Mouse (Mus musculus): ENCODE data around the gene Pqlc2. TPM values are rescaled to one million over a fixed set of nuclear protein-coding genes. Genes with fewer than 3 reads are reported as not detected.

The Pqlc2 gene
- polyA plus RNA-seq, 1 experiment from 2014 or later = 58.5 TPM

DNA sequence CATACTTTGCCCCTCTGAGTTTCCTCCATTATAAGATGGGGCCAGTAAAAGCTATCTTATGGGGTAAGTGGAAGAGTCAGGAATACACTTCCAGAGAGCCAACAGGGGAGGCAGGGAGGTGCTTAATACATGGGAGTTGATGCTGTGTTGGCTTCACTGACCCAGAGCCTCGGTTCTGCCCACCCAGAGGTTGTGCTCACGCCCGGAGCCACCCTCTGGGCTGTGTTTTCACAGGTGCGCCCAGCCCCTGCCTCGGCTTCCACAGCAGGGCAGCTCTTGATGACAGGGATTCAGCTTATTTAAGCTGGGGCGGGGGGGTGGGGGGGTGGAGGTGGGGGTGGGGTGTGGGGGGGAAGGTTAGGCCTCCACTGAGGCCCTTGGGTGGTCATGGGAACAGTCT lies 65.7 kb downstream of the Pqlc2 start:
- peaks cover 52% of the 10 kb centered on the region; the same call in 1 of the 2 replicates for H3K36me3 ChIP-seq (ENCODE audit: inconsistent target)
- H3K27ac ChIP-seq = no peak overlapping the region
- 80% methylated on average over 1 of the region's 6 CpGs for WGBS (ENCODE audit: missing documents)
- peaks cover 100% of the 10 kb centered on the region for H3K79me2 ChIP-seq (ENCODE audit: inconsistent target)
- H3K4me3 ChIP-seq (ENCODE audit: inconsistent target) = no peak overlapping the region

DNA sequence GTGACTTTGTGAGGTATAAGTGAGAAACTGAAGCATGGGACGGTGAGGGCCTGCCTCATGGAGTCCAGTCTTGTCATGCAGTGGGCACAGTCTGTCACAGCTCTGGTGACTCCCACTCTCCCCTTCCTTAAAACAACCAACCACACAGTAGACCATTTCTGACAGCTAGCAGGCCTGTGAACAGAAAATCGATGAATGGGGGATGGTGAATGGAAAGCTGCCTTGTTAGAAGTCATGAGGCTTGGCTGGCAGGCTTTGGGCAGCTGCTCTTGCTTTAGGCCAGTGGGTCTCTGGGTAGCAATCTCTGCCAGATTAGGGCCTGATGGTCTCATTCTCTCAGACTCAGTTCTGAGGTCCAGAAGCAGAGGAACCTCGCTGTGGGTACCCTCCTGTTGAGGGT lies 66.3 kb downstream of the Pqlc2 start:
- WGBS (ENCODE audit: missing documents) = 90% methylated on average over 3 of the region's 3 CpGs
- Histone ChIP-seq H3K79me2 (ENCODE audit: inconsistent target) (peaks cover 100% of the 10 kb centered on the region), H3K4me3 (ENCODE audit: inconsistent target) (no peak overlapping the region), H3K36me3 (ENCODE audit: inconsistent target) (peaks cover 58% of the 10 kb centered on the region; the same call in 1 of the 2 replicates), H3K27ac (no peak overlapping the region)

Other genes with a start within 250 kb of the Pqlc2 start
- not detected in 3 replicates for gene Htr6, start 235.1 kb downstream of the Pqlc2 start, polyA plus RNA-seq (2018)
- 0.13 to 0.47 TPM in 2 of 3 replicates, not detected in the other for gene Nbl1, start 217.7 kb downstream of the Pqlc2 start, polyA plus RNA-seq (2018)
- gene Minos1, start 179.6 kb downstream of the Pqlc2 start, polyA plus RNA-seq (2018) = 137 to 180 TPM (median 157 TPM) in 3 replicates
- gene Capzb, start 117.8 kb downstream of the Pqlc2 start, polyA plus RNA-seq (2018) = 485 to 769 TPM (median 513 TPM) in 3 replicates
- gene Akr7a5, start within 50 bp of the Pqlc2 start, polyA plus RNA-seq (2018) = 17.1 to 29.2 TPM (median 20.7 TPM) in 3 replicates
- 20.9 to 65.1 TPM (median 23.6 TPM) in 3 replicates for gene Mrto4, start 41.9 kb upstream of the Pqlc2 start, polyA plus RNA-seq (2018)
- gene Emc1, start 41.9 kb upstream of the Pqlc2 start, polyA plus RNA-seq (2018) = 15.7 to 25.8 TPM (median 19.1 TPM) in 3 replicates
- gene Ubr4, start 41.9 kb upstream of the Pqlc2 start, polyA plus RNA-seq (2018) = 106 to 123 TPM (median 108 TPM) in 3 replicates
- 7.6 to 14.8 TPM (median 8.4 TPM) in 3 replicates for gene Iffo2, start 219.8 kb upstream of the Pqlc2 start, polyA plus RNA-seq (2018)